Mouse (Mus musculus): ENCODE results near the gene Pigv. TPM values are rescaled to one million over a fixed set of nuclear protein-coding genes. Genes with fewer than 3 reads are reported as not detected.

Pigv gene
- total and polyA plus RNA-seq, 3 experiments, result 7.9 to 12.0 TPM; not detected in 1

GRCm38 (mm10) chr4:133700905-133701368, 28.5 kb upstream of the Pigv start:
- H3K4me1 ChIP-seq (ENCODE audit: control insufficient read depth in 1 of 2, insufficient read depth in 2 of 2, low read length in 2 of 2), result peaks cover 8 to 11% of the 10 kb centered on the region in 2 experiments
- H3K27me3 ChIP-seq (ENCODE audit: control insufficient read depth in 1 of 2, insufficient read depth in 2 of 2, low read length in 2 of 2), result no peaks in the 10 kb centered on the region
- H3K36me3 ChIP-seq (ENCODE audit: control insufficient read depth in 1 of 2, insufficient read depth in 2 of 2, low read length in 2 of 2), result peaks cover 17 to 41% of the 10 kb centered on the region in 2 experiments
- H3K79me2 ChIP-seq (ENCODE audit: control insufficient read depth, insufficient read depth, low read length, poor library complexity), result peaks cover 5% of the 10 kb centered on the region; the same call in 1 of the 2 replicates
- no peaks in the 10 kb centered on the region for H3K9me3 ChIP-seq (replicated peaks; ENCODE audit: insufficient read depth, low read length)
- no peak overlapping the region for H3K27ac ChIP-seq (ENCODE audit: control insufficient read depth, low read depth, low read length)
- DNase-seq (ENCODE audit: low read depth, low spot score), result no peak
- H3K9ac ChIP-seq (ENCODE audit: control insufficient read depth, low read depth, low read length, poor library complexity, severe bottlenecking), result no peak overlapping the region
- no peak for TF ChIP-seq KAT2A (conservative IDR thresholded peaks at IDR 0.05; ENCODE audit: low read depth, low read length)
- no peak overlapping the region for H3K4me3 ChIP-seq (ENCODE audit: control insufficient read depth in 1 of 2, insufficient read depth in 1 of 2, low read depth in 2 of 2, low read length in 2 of 2)

GRCm38 (mm10) chr4:133695363-133695762, 22.9 kb upstream of the Pigv start:
- no peak for DNase-seq (ENCODE audit: low read depth, low spot score)
- Histone ChIP-seq H3K9me3 (replicated peaks; ENCODE audit: insufficient read depth, low read length) (no peaks in the 10 kb centered on the region), H3K4me3 (ENCODE audit: control insufficient read depth in 1 of 2, insufficient read depth in 1 of 2, low read depth in 2 of 2, low read length in 2 of 2) (no peak overlapping the region), H3K9ac (ENCODE audit: control insufficient read depth, low read depth, low read length, poor library complexity, severe bottlenecking) (no peak overlapping the region), H3K79me2 (ENCODE audit: control insufficient read depth, insufficient read depth, low read length, poor library complexity) (no peaks in the 10 kb centered on the region; the same call in 1 of the 2 replicates), H3K36me3 (ENCODE audit: control insufficient read depth in 1 of 2, insufficient read depth in 2 of 2, low read length in 2 of 2) (peaks cover 0 to 42% of the 10 kb centered on the region in 2 experiments; a peak in 2 of 4 replicates), H3K4me1 (ENCODE audit: control insufficient read depth in 1 of 2, insufficient read depth in 2 of 2, low read length in 2 of 2) (no peaks in the 10 kb centered on the region), H3K27me3 (ENCODE audit: control insufficient read depth in 1 of 2, insufficient read depth in 2 of 2, low read length in 2 of 2) (no peaks in the 10 kb centered on the region), H3K27ac (ENCODE audit: control insufficient read depth, low read depth, low read length) (no peak overlapping the region)
- TF ChIP-seq EP300 (IDR thresholded peaks at IDR 0.05; ENCODE audit: low read depth in 1 of 2, low read length in 2 of 2) (no peak), USF1 (IDR thresholded peaks at IDR 0.05; ENCODE audit: low read depth, low read length) (no peak)

GRCm38 (mm10) chr4:133690252-133690651, 17.8 kb upstream of the Pigv start:
- no peak for TF ChIP-seq GABPA (IDR thresholded peaks at IDR 0.05; ENCODE audit: low read depth, low read length)
- TF ChIP-seq ZNF384 (IDR thresholded peaks at IDR 0.05; ENCODE audit: low read depth, low read length), result no peak
- TF ChIP-seq POLR2AphosphoS2 (IDR thresholded peaks at IDR 0.05; ENCODE audit: low read length), result no peak
- peak; percentile 72; the same call in 1 of the 2 replicates for TF ChIP-seq BHLHE40 (IDR thresholded peaks at IDR 0.05; ENCODE audit: borderline replicate concordance, low read depth, low read length)
- TF ChIP-seq SMC3 (IDR thresholded peaks at IDR 0.05; ENCODE audit: low read depth, low read length), result no peak
- no peak for TF ChIP-seq CHD2 (IDR thresholded peaks at IDR 0.05; ENCODE audit: low read length)
- TF ChIP-seq POLR2AphosphoS5 (IDR thresholded peaks at IDR 0.05; ENCODE audit: borderline replicate concordance, low read depth, low read length), result no peak
- Histone ChIP-seq H3K4me1 (ENCODE audit: control insufficient read depth in 1 of 2, insufficient read depth in 2 of 2, low read length in 2 of 2) (no peaks in the 10 kb centered on the region), H3K9ac (ENCODE audit: control insufficient read depth, low read depth, low read length, poor library complexity, severe bottlenecking) (no peak overlapping the region), H3K9me3 (replicated peaks; ENCODE audit: insufficient read depth, low read length) (no peaks in the 10 kb centered on the region), H3K27me3 (ENCODE audit: control insufficient read depth in 1 of 2, insufficient read depth in 2 of 2, low read length in 2 of 2) (no peaks in the 10 kb centered on the region), H3K79me2 (ENCODE audit: control insufficient read depth, insufficient read depth, low read length, poor library complexity) (peaks cover 1% of the 10 kb centered on the region; the same call in 1 of the 2 replicates), H3K4me3 (ENCODE audit: control insufficient read depth in 1 of 2, insufficient read depth in 1 of 2, low read depth in 2 of 2, low read length in 2 of 2) (no peak overlapping the region), H3K27ac (ENCODE audit: control insufficient read depth, low read depth, low read length) (no peak overlapping the region), H3K36me3 (ENCODE audit: control insufficient read depth in 1 of 2, insufficient read depth in 2 of 2, low read length in 2 of 2) (peaks cover 0 to 46% of the 10 kb centered on the region in 2 experiments; a peak in 2 of 4 replicates)
- no peak for DNase-seq (ENCODE audit: low read depth, low spot score)
